ENCODE assay signal across 10 mouse cellular contexts in the genomic region with DNA sequence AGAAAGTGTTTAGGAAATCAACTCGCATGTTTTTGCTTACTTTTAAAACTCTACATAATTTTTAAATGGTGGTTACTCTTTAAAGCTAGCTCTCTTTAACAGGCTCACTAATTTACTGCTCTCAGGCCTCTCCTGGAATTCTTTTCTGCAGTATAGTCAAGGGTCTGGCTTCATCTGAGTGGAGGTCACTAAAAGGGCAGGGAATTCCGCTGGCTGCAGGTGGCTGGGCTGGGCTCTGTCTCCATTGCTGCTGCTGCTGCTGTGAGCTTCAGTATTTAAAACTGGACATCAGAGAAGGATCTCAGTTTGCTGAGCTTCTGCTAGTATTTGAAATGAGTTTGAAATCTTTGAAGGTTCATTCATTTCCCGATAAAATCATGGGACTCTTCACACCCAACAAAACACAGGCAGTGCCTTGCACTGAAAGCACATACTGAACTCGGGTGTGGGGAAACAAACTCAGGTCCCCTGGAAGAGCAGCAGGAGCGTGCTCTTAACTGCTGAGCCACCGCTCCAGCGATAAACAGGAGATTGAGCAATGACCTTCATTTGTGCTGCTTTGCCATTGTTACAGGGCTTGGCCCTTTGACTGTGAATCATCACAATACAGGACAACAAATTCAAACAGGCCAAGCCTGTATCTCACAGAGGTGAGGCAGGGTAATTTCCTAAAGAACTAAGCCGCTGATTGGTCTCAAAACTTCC.
A peak's percentile ranks its signal among the peaks of the same experiment; 100 is the strongest.
DNase-seq lines count a peak whose midpoint lies in the region; ATAC-seq and TF ChIP-seq lines count a peak whose summit lies in the region.
"Had no signal": no experiment of that assay in that cellular context is flagged by ENCODE, and none has a peak within 500 bp of the region (broad histone marks: within the 10 kb centered on the region; RNA-seq: fewer than 3 reads in every experiment).

No protein-coding gene starts in this region.

- no peaks in the 10 kb centered on the region for H3K4me1 ChIP-seq in kidney, adult 2 months (ENCODE audit: control insufficient read depth, insufficient read depth, low read length)
- H3K4me1 ChIP-seq in limb, embryonic 14.5 days (ENCODE audit: control insufficient read depth, insufficient read depth, low read length), result peaks cover 13% of the 10 kb centered on the region
- H3K4me1 ChIP-seq: liver, embryonic 13.5 days had no signal

- no peak overlapping the region for H3K9ac ChIP-seq in limb, embryonic 14.5 days (ENCODE audit: low read depth, low read length, severe bottlenecking)
- H3K9ac ChIP-seq: liver, embryonic 13.5 days had no signal

- POLR2A ChIA-PET in Patski (lab: Charles Lee), result no interaction called here

- no peaks in the 10 kb centered on the region for H3K36me3 ChIP-seq in kidney, adult 2 months (ENCODE audit: control insufficient read depth, insufficient read depth, low read length)
- no peaks in the 10 kb centered on the region for H3K36me3 ChIP-seq in limb, embryonic 14.5 days (ENCODE audit: control insufficient read depth, insufficient read depth, low read length)
- H3K36me3 ChIP-seq: liver, embryonic 13.5 days had no signal

- no peak for TF ChIP-seq CTCF in kidney, adult 2 months (conservative IDR thresholded peaks at IDR 0.05; ENCODE audit: insufficient read depth, insufficient read length, low read depth, low read length)
- no peak for TF ChIP-seq CTCF in Patski (IDR thresholded peaks at IDR 0.05)

- peak; percentile 7 for DNase-seq in kidney, adult 2 months
- no peak for DNase-seq in kidney, adult 9 months
- no peak for DNase-seq in Patski (ENCODE audit: low read depth, low spot score)
- peak; percentile 51 for DNase-seq in forelimb bud, embryonic 11.5 days (ENCODE audit: low read depth, low spot score)
- peak; percentile 33 for DNase-seq in limb, embryonic 14.5 days (ENCODE audit: low spot score)
- no peak for DNase-seq in right cerebral cortex, adult 2 months (ENCODE audit: low spot score in 2 of 2)
- DNase-seq in right cerebral cortex, adult 18-20 months, result no peak
- no peak for DNase-seq in cerebellum, postnatal 14 days
- DNase-seq: cerebellum, postnatal 10 days; liver, embryonic 13.5 days had no signal

- H3K4me2 ChIP-seq in limb, embryonic 14.5 days (replicated peaks; ENCODE audit: low read depth, low read length, severe bottlenecking), result no peak overlapping the region
- H3K4me2 ChIP-seq: liver, embryonic 13.5 days had no signal

- no peak overlapping the region for H3K27ac ChIP-seq in kidney, adult 2 months (ENCODE audit: insufficient read depth, low read depth, low read length)
- 0 out of 2 replicates have a peak overlapping the region, but pooled peaks have one; percentile 5 for H3K27ac ChIP-seq in limb, embryonic 14.5 days (replicated peaks; ENCODE audit: low read depth, low read length)
- H3K27ac ChIP-seq: liver, embryonic 13.5 days had no signal

- in situ Hi-C loops in Patski (cut with MboI; ENCODE audit: low pct_unique_long_range_greater_than_20kb), result no loop called here

- ATAC-seq in Patski, result peak; percentile 26
- no peak for ATAC-seq in limb, embryonic 14.5 days (ENCODE audit: low FRiP score, low read depth)

- no peaks in the 10 kb centered on the region for H3K27me3 ChIP-seq in kidney, adult 2 months (replicated peaks; ENCODE audit: control insufficient read depth, insufficient read depth, low read length)
- no peaks in the 10 kb centered on the region for H3K27me3 ChIP-seq in Patski
- H3K27me3 ChIP-seq in limb, embryonic 14.5 days (ENCODE audit: control insufficient read depth, insufficient read depth, low read length), result no peaks in the 10 kb centered on the region
- H3K27me3 ChIP-seq: liver, embryonic 13.5 days had no signal

- WGBS in kidney, adult 2 months, result 42% methylated on average over 8 of the region's 8 CpGs
- WGBS in limb, embryonic 14.5 days, result 29% methylated on average over 8 of the region's 8 CpGs

- TF ChIP-seq POLR2A in kidney, adult 2 months (IDR thresholded peaks at IDR 0.05; ENCODE audit: low read depth, low read length), result no peak
- no peak for TF ChIP-seq POLR2A in limb, embryonic 14.5 days (IDR thresholded peaks at IDR 0.05; ENCODE audit: borderline replicate concordance, extremely low read depth, insufficient read depth, insufficient read length)

- H3K4me3 ChIP-seq in kidney, adult 2 months (ENCODE audit: insufficient read depth, low read depth, low read length), result no peak overlapping the region
- no peak overlapping the region for H3K4me3 ChIP-seq in limb, embryonic 14.5 days (replicated peaks; ENCODE audit: low read length)
- H3K4me3 ChIP-seq: liver, embryonic 13.5 days had no signal

- CTCF ChIA-PET in Patski (lab: Charles Lee), result no interaction called here

- H3K9me3 ChIP-seq in limb, embryonic 14.5 days (ENCODE audit: control insufficient read depth, low read length), result no peaks in the 10 kb centered on the region
- H3K9me3 ChIP-seq: liver, embryonic 13.5 days had no signal

Comparison
In these comparisons a context has a peak if more than half of its experiments do, and no peak if none do; other contexts are left out.
1. DNase-seq: peak in kidney, adult 2 months (single experiment), forelimb bud, embryonic 11.5 days (single experiment) and limb, embryonic 14.5 days (single experiment); none in kidney, adult 9 months (single experiment), Patski (single experiment), right cerebral cortex, adult 2 months (0 of 2), right cerebral cortex, adult 18-20 months (single experiment) and cerebellum, postnatal 14 days (0 of 2).